Mouse (Mus musculus): ENCODE measurements at regions not wholly inside any gene's neighbourhood (a gene's known extent, or its start where the extent isn't known, plus 50 kb on each side); places are given as distances from the start of the nearest gene placed in this dataset.

DNA sequence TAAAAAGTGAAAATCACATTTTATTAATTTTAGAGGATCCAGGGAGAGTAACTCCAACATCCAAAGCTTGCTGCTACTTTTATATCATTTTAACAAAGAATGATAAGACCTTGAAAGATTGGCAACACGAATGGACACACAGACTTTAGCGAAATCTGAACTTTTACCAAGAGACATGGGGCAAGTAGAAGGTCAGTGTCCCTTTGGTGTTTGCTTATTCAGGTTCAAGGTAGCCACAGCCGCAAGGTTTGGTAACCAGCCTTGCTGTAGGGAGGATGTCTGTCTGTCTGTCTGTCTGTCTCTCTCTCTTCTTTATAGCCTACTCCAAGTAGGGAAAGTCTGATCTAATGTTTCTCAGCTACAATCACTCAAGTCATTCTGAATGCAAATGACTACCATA lies 75.0 kb upstream of the Tmc1 start:
- no peak for DNase-seq (ENCODE audit: low spot score in 2 of 2)

DNA sequence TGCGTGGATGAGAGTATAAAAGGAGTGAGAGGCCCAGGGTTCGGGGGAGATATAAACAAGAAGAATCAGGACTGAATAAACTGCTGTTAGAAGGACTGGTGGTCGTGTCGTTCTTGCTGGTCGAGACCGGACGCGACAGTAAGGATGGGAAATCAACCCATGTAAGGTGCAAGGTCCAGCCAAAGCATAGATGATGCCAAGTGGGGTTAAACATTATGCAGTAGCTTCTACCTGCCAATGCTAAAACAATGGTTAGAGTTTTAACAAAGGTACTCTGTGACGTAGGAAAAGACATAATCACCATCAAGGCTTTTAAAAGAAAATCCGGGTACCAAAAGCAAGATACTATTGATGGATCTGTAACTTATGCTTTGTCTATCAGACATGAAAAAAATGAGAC lies 58.4 kb upstream of the Tmc1 start:
- DNase-seq (ENCODE audit: low spot score in 2 of 2) = no peak

DNA sequence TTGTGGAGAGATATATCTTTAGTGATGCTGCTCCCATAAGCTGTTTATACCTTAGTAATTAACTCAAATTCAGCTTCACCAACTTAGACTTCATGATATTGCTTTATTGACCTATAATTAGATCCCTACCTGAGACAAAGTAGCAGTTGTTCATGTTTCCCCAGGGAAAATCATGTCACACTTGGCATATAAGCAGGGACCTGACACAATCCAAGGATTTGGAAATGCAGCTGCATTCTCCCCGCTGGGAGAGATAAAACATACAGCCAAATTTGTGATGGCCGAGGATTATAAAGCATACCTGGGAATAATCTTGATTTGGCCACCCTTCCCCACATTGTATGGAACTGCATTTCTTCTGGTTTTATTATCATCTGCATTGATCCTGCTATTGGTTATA lies 55.6 kb upstream of the Tmc1 start:
- DNase-seq (ENCODE audit: low spot score in 2 of 2) = no peak

DNA sequence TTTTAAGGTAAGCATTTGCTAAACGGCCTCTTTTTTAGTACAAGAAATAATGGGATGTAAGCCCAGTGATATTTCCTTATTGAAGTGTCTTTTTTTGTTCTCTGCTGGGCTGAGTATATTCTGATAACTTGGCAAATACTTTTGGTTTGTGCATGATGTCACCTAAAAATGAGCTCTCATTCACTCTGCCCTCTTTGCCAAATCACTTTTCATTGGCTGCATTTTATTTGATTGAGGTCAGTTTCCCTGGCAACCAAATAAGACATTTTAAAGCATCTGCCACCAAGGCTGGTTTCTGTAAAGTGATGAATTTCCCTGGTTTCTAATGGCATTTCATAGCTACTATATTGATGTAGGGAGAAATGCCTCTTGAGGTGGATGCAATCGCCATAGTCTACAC lies 50.4 kb upstream of the Tmc1 start:
- no peak for DNase-seq (ENCODE audit: low spot score in 2 of 2)

All from right cerebral cortex, adult 2 months (tissue).